Mouse (Mus musculus) ES-E14 (cell line): ENCODE measurements around the gene Scrn1. TPM values are rescaled to one million over a fixed set of nuclear protein-coding genes. Genes with fewer than 3 reads are reported as not detected.

Experiments
- DNase-seq: peaks from one replicate; pipeline ENCODE4 v3.0.0-alpha.2; 2013; ENCODE audit warnings: low read depth, low spot score
- H3K27ac ChIP-seq: 2 replicates; pipeline ENCODE4 v1.5.1; 2012; ENCODE audit warnings: low read depth, mild to moderate bottlenecking, low read length, moderate library complexity, mixed read lengths; ENCODE audit not compliant: poor library complexity, insufficient read depth, severe bottlenecking
- H3K36me3 ChIP-seq: 2 replicates; pipeline ENCODE4 v1.6.1; 2012; ENCODE audit warnings: mild to moderate bottlenecking, low read length, moderate library complexity, mixed read lengths; ENCODE audit not compliant: control insufficient read depth, poor library complexity, insufficient read depth, severe bottlenecking
- H3K4me1 ChIP-seq, 2 experiments: fragments of 150-350 bp in 1 of 2; sonication (generic) in 1 of 2; 2 replicates each; pipeline ENCODE4 v1.6.1; 2012; ENCODE audit warnings: low read length in 2 of 2, mild to moderate bottlenecking in 1 of 2, mixed read lengths in 1 of 2; ENCODE audit not compliant: control insufficient read depth in 2 of 2, insufficient read depth in 2 of 2, poor library complexity in 1 of 2
- H3K4me3 ChIP-seq, 2 experiments: fragments of 150-350 bp in 1 of 2; sonication (generic) in 1 of 2; 2 replicates each; pipeline ENCODE4 v1.5.1; 2012; ENCODE audit warnings: low read length in 2 of 2, low read depth in 1 of 2, mild to moderate bottlenecking in 1 of 2, mixed read lengths in 1 of 2; ENCODE audit not compliant: insufficient read depth in 1 of 2, poor library complexity in 1 of 2, severe bottlenecking in 1 of 2
- H3K9ac ChIP-seq: 2 replicates; pipeline ENCODE4 v1.6.1; 2012; ENCODE audit warnings: low read depth, mild to moderate bottlenecking, low read length, mixed read lengths; ENCODE audit not compliant: poor library complexity, insufficient read depth, severe bottlenecking
- H3K9me3 ChIP-seq: fragments of 150-350 bp; sonication (generic); 2 replicates; pipeline ENCODE4 v1.6.1; 2012; ENCODE audit warnings: low read depth, mild to moderate bottlenecking, low read length; ENCODE audit not compliant: control insufficient read depth, insufficient read depth
- CHD2 ChIP-seq: IDR thresholded peaks from 2 replicates; pipeline ENCODE4 v1.6.1; 2014; ENCODE audit warnings: mild to moderate bottlenecking, low read depth, low read length, inconsistent platforms
- HCFC1 ChIP-seq: IDR thresholded peaks from 2 replicates; pipeline ENCODE4 v1.6.1; 2012; ENCODE audit warnings: low read length, inconsistent platforms, borderline replicate concordance; ENCODE audit not compliant: insufficient read depth
- MAFK ChIP-seq: IDR thresholded peaks from 2 replicates; pipeline ENCODE4 v1.6.1; 2014; ENCODE audit warnings: mild to moderate bottlenecking, low read depth, low read length, inconsistent platforms; ENCODE audit not compliant: insufficient read depth
- ZC3H11A ChIP-seq: IDR thresholded peaks from 2 replicates; pipeline ENCODE4 v1.6.1; 2012; ENCODE audit warnings: low read depth, mild to moderate bottlenecking, inconsistent platforms, low read length, borderline replicate concordance
- ZNF384 ChIP-seq: IDR thresholded peaks from 2 replicates; pipeline ENCODE4 v1.6.1; 2012; ENCODE audit warnings: low read depth, low read length, inconsistent platforms
- in situ Hi-C, 2 experiments: fragments of 600-800 bp; cut with MboI; formaldehyde crosslinking; loops; one replicate each; pipeline ENCODE4 v1.15.1; 2025; ENCODE audit warnings: low sequenced_read_pairs in 2 of 2, inconsistent platforms in 1 of 2; ENCODE audit not compliant: unreplicated experiment in 2 of 2
- total RNA-seq: library from RNA; depleted of rRNA; stranded (reverse); fragments of 300-350 nt; gene quantifications from 2 replicates; pipeline ENCODE4 v1.2.3, GENCODE M21; 2012

The Scrn1 gene
- total RNA-seq, 1 experiment: 8.9 TPM

DNA sequence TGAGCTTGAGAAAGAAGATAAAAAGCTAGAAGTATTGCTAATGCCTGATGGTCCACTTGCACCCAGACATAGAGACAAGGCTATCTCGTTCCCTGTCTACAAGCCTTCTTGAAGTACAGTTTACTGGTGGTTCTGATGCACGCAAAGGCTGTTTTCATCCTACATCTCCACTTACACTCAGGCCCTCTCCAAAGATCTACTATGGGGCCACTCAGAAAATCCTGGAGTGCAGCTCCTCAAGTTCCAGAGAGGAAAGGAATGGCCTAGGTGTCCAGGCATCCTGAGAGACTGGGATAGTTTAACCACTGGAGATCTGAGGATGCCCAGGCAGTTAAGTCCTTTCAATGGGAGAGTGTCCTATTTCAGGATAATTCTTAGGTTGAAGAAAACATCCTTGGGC lies 24.4 kb upstream of the Scrn1 start:
- no peak overlapping the region for H3K27ac ChIP-seq

DNA sequence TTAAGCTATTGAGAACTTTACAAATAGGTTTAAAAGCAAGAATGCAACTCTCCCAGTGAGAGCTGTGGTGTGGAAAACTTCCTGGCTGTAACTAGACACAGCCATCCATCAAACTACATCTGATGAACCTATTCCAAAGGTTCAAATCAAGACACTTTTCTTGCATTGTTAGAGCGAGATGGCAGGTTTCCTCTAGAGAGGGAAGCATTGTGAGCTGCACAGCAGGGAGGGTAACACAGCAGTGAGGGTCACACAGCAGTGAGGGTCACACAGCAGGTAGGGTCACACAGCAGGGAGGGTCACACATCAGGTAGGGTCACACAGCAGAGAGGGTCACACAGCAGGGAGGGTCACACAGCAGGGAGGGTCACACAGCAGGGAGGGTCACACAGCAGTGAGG lies 21.9 kb upstream of the Scrn1 start:
- TF ChIP-seq ZNF384 (no peak), MAFK (no peak), HCFC1 (no peak), CHD2 (no peak), ZC3H11A (no peak)
- no peaks in the 10 kb centered on the region for H3K9me3 ChIP-seq
- H3K4me1 ChIP-seq: peaks cover 0 to 10% of the 10 kb centered on the region in 2 experiments; a peak in 2 of 4 replicates
- in situ Hi-C loops: no loop called here
- no peaks in the 10 kb centered on the region for H3K36me3 ChIP-seq
- no peak for DNase-seq
- no peak overlapping the region for H3K4me3 ChIP-seq
- no peak overlapping the region for H3K9ac ChIP-seq
- no peak overlapping the region for H3K27ac ChIP-seq

More for the DNA sequence above, 24.4 kb upstream of the Scrn1 start:
- Histone ChIP-seq H3K36me3 (no peaks in the 10 kb centered on the region), H3K9ac (no peak overlapping the region), H3K9me3 (no peaks in the 10 kb centered on the region), H3K4me1 (peaks cover 0 to 7% of the 10 kb centered on the region in 2 experiments; a peak in 2 of 4 replicates), H3K4me3 (no peak overlapping the region)
- TF ChIP-seq HCFC1: no peak
- no peak for TF ChIP-seq MAFK
- no peak for TF ChIP-seq CHD2
- no peak for TF ChIP-seq ZC3H11A
- no peak for TF ChIP-seq ZNF384
- DNase-seq: no peak
- in situ Hi-C loops: no loop called here

DNA sequence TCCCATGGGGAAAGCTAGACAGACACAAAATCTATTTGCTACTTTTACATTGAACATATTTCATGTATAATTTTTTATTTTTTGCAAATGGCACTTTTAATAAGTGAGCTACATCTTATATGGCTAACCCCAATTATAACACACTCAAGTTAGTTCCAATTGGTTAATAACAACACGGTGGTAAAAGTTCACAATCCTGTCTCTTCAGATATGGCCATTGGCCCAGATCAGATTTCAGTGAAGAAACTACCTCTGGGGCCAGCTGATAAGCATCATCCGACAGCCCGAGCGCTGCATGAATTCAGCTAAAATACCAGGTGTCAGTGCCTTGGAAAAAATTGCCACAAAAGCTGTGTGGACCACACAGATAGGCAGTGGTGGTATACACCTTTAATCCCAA lies 21.4 kb upstream of the Scrn1 start:
- DNase-seq: no peak
- H3K9ac ChIP-seq: no peak overlapping the region
- TF ChIP-seq MAFK: no peak
- no peak for TF ChIP-seq ZNF384
- TF ChIP-seq ZC3H11A: no peak
- TF ChIP-seq CHD2: no peak
- TF ChIP-seq HCFC1: no peak
- no peak overlapping the region for H3K27ac ChIP-seq
- H3K36me3 ChIP-seq: no peaks in the 10 kb centered on the region
- H3K4me1 ChIP-seq: peaks cover 0 to 10% of the 10 kb centered on the region in 2 experiments; a peak in 2 of 4 replicates
- H3K9me3 ChIP-seq: no peaks in the 10 kb centered on the region
- no peak overlapping the region for H3K4me3 ChIP-seq
- in situ Hi-C loops: no loop called here

DNA sequence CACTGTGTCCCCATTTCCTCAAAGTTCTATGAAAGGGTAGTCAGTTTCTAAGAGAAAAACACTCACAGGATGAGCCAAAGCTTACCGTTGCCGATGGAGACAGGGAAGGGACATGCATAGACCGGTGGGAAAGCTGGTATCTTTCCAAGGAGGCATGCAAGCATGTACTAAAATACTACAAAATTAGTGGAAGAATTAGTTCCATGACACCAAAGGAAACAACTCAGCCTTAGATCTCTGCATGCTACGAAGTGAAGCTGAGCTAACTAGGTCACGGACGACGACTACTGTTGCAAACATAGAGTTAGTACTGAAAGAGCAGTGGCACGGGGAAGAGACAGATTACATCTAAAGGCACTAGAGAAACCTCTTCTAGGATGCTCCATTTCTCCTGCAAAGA lies 20.6 kb upstream of the Scrn1 start:
- H3K9me3 ChIP-seq: no peaks in the 10 kb centered on the region
- H3K9ac ChIP-seq: no peak overlapping the region
- TF ChIP-seq HCFC1: no peak
- H3K4me1 ChIP-seq: peaks cover 0 to 10% of the 10 kb centered on the region in 2 experiments; a peak in 1 of 4 replicates
- in situ Hi-C loops: no loop called here
- no peak overlapping the region for H3K4me3 ChIP-seq
- no peaks in the 10 kb centered on the region for H3K36me3 ChIP-seq
- no peak overlapping the region for H3K27ac ChIP-seq
- no peak for DNase-seq

DNA sequence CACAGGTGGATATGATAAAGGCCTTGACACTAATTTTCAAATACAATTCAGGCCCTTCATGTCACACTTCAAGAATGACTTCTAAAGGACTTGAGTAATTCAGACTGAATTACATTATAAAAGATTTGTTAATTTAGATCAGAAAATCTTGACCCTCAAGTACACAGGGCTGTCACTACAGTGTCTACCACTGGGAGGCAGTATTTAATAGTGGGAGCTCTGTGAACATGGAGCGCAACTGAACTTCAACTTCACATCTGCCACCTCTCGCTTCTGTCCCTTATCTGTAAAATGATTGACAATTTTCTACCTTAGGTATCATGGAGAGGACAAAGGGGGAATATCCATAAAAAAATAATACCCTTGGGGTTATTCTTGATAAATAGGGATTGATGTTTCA lies 19.9 kb upstream of the Scrn1 start:
- TF ChIP-seq ZC3H11A (peak; percentile 64; the same call in 1 of the 2 replicates), ZNF384 (no peak), HCFC1 (no peak), CHD2 (no peak)
- Histone ChIP-seq H3K9me3 (no peaks in the 10 kb centered on the region), H3K36me3 (no peaks in the 10 kb centered on the region), H3K27ac (no peak overlapping the region), H3K4me1 (peaks cover 0 to 10% of the 10 kb centered on the region in 2 experiments; a peak in 1 of 4 replicates), H3K9ac (no peak overlapping the region), H3K4me3 (no peak overlapping the region)
- DNase-seq: no peak
- in situ Hi-C loops: no loop called here
